Mouse (Mus musculus) CD4-positive helper T cell, adult 2 months (primary cell): ENCODE data around the gene H2-Aa.

Experiments used
- DNase-seq: peaks from one replicate; pipeline ENCODE4 v3.0.0-alpha.2; 2012; ENCODE audit warnings: low read depth, missing footprints, low spot score

The H2-Aa gene

GRCm38 (mm10) chr17:34300071-34300470, 12.4 kb upstream of the H2-Aa start:
- no peak for DNase-seq

GRCm38 (mm10) chr17:34299356-34299755, 11.7 kb upstream of the H2-Aa start:
- DNase-seq = peak; percentile 47

- DNase-seq = peak; percentile 84
These were observed 8.5 kb upstream of the H2-Aa start for GRCm38 (mm10) chr17:34295891-34296794.

GRCm38 (mm10) chr17:34295307-34295706, 7.7 kb upstream of the H2-Aa start:
- DNase-seq = no peak

- DNase-seq = no peak
These were observed 6.6 kb upstream of the H2-Aa start for GRCm38 (mm10) chr17:34294249-34294648.

GRCm38 (mm10) chr17:34293533-34293932, 5.9 kb upstream of the H2-Aa start:
- DNase-seq = peak; percentile 53

- no peak for DNase-seq
These were observed 4.9 kb upstream of the H2-Aa start for GRCm38 (mm10) chr17:34292570-34292969.

- DNase-seq = peak; percentile 86
These were observed 4.0 kb upstream of the H2-Aa start for GRCm38 (mm10) chr17:34291609-34292008.

- no peak for DNase-seq
These were observed 508 bp upstream of the H2-Aa start for GRCm38 (mm10) chr17:34288131-34288530.

- no peak for DNase-seq
These were observed 624 bp downstream of the H2-Aa start for GRCm38 (mm10) chr17:34286999-34287398.

- DNase-seq = no peak
These were observed 1.1 kb downstream of the H2-Aa start for GRCm38 (mm10) chr17:34286501-34286900.

GRCm38 (mm10) chr17:34285848-34286247, 1.8 kb downstream of the H2-Aa start:
- peak; percentile 51 for DNase-seq

- DNase-seq = no peak
These were observed 2.3 kb downstream of the H2-Aa start for GRCm38 (mm10) chr17:34285371-34285770.

GRCm38 (mm10) chr17:34281836-34282235, 5.8 kb downstream of the H2-Aa start:
- no peak for DNase-seq

GRCm38 (mm10) chr17:34280499-34281038, 7.1 kb downstream of the H2-Aa start:
- no peak for DNase-seq

- DNase-seq = no peak
These were observed 15.5 kb downstream of the H2-Aa start for GRCm38 (mm10) chr17:34272102-34272501.

GRCm38 (mm10) chr17:34270940-34271339, 16.7 kb downstream of the H2-Aa start:
- no peak for DNase-seq

- DNase-seq = no peak
These were observed 17.4 kb downstream of the H2-Aa start for GRCm38 (mm10) chr17:34270230-34270629.

GRCm38 (mm10) chr17:34269817-34270216, 17.8 kb downstream of the H2-Aa start:
- no peak for DNase-seq

- DNase-seq = no peak
These were observed 18.9 kb downstream of the H2-Aa start for GRCm38 (mm10) chr17:34268748-34269147.

GRCm38 (mm10) chr17:34268262-34268661, 19.4 kb downstream of the H2-Aa start:
- DNase-seq = no peak

- peak; percentile 39 for DNase-seq
These were observed 22.9 kb downstream of the H2-Aa start for GRCm38 (mm10) chr17:34264452-34265351.
